Mouse (Mus musculus) bone marrow macrophage, adult 2 months (primary cell): ENCODE data around the gene Ccdc69.

Experiments used
- CTCF ChIP-seq: IDR thresholded peaks from 2 replicates; pipeline ENCODE4 v1.5.1; 2012; ENCODE audit warnings: low read depth, mild to moderate bottlenecking, low read length, moderate library complexity
- POLR2A ChIP-seq: IDR thresholded peaks from 2 replicates; pipeline ENCODE4 v1.6.1; 2012; ENCODE audit warnings: mild to moderate bottlenecking, low read depth, low read length, borderline replicate concordance

- TF ChIP-seq POLR2A (no peak), CTCF (no peak)
These were observed 64.1 kb downstream of the Ccdc69 start for GRCm38 (mm10) chr11:55013802-55014201.
